7 mouse cellular contexts compared by ENCODE assay signal in the genomic region with DNA sequence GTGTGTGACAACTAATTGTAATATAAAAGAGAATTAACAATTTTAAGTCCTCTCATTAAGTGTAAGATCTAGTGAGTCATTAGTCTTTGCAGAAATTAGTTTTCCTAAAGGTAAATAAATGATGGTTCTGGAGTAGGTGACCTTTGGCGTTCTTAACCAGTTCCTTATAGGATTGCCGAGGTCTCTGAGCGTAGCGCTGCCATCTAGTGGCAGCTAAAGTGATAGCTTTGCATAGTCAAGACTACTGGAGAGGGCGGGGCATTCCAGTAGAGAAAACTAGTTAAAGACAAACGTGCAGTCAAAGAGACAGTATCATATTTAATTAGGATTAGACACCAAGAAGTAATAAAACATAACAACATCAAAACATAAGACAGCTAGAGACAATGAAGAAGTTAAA.
DNase-seq lines count a peak whose midpoint lies in the region; ATAC-seq and TF ChIP-seq lines count a peak whose summit lies in the region.

No protein-coding gene starts in this region.

- TF ChIP-seq CTCF in ES-Bruce4 (IDR thresholded peaks at IDR 0.05; ENCODE audit: low read depth, low read length): peak; percentile 62
- TF ChIP-seq CTCF in Patski (IDR thresholded peaks at IDR 0.05): peak; percentile 70
- peak; percentile 79 for TF ChIP-seq CTCF in stomach, postnatal 0 days (IDR thresholded peaks at IDR 0.05; ENCODE audit: low read depth)

- no peak for TF ChIP-seq EP300 in ES-Bruce4 (IDR thresholded peaks at IDR 0.05; ENCODE audit: insufficient read depth, low read depth, low read length)
- no peak for TF ChIP-seq EP300 in stomach, postnatal 0 days (optimal IDR thresholded peaks at IDR 0.05)

- TF ChIP-seq POLR2A in ES-Bruce4 (IDR thresholded peaks at IDR 0.05; ENCODE audit: insufficient read depth, low read length): no peak

- H3K27me3 ChIP-seq in ES-Bruce4 (ENCODE audit: control insufficient read depth, insufficient read depth, low read length, poor library complexity, severe bottlenecking) (no peaks in the 10 kb centered on the region), Patski (peaks cover 21% of the 10 kb centered on the region)
- H3K27me3 ChIP-seq in hindbrain, embryonic 12.5 days: no peaks in the 10 kb centered on the region
- no peaks in the 10 kb centered on the region for H3K27me3 ChIP-seq in stomach, postnatal 0 days (ENCODE audit: control insufficient read depth, insufficient read depth, low read length)

- no peaks in the 10 kb centered on the region for H3K36me3 ChIP-seq in ES-Bruce4 (ENCODE audit: control insufficient read depth, insufficient read depth, low read length, poor library complexity, severe bottlenecking)
- no peaks in the 10 kb centered on the region for H3K36me3 ChIP-seq in hindbrain, embryonic 12.5 days
- no peaks in the 10 kb centered on the region for H3K36me3 ChIP-seq in stomach, postnatal 0 days (ENCODE audit: control insufficient read depth, insufficient read depth, low read length)

- H3K27ac ChIP-seq in ES-Bruce4 (ENCODE audit: insufficient read depth, low read length): no peak overlapping the region
- H3K27ac ChIP-seq in hindbrain, embryonic 12.5 days: no peak overlapping the region
- no peak overlapping the region for H3K27ac ChIP-seq in stomach, postnatal 0 days (replicated peaks)

- CTCF ChIA-PET in Patski (lab: Charles Lee): interaction anchor here (0.9 to 1.3 kb wide), 3 partner anchors 13 to 32 kb away, joined by 3 read pairs; no protein-coding TSS in a partner anchor

- H3K4me1 ChIP-seq in ES-Bruce4 (ENCODE audit: control insufficient read depth, insufficient read depth, low read length): no peaks in the 10 kb centered on the region
- no peaks in the 10 kb centered on the region for H3K4me1 ChIP-seq in hindbrain, embryonic 12.5 days
- H3K4me1 ChIP-seq in stomach, postnatal 0 days (replicated peaks; ENCODE audit: control insufficient read depth, insufficient read depth): no peaks in the 10 kb centered on the region

- no peak for DNase-seq in Patski (ENCODE audit: low read depth, low spot score)
- peak; percentile 61 to 80 for DNase-seq in cerebellum, postnatal 25 days
- peak; percentile 49 to 63 for DNase-seq in layer of hippocampus, postnatal 10 days (ENCODE audit: low spot score in 2 of 2)
- DNase-seq in stomach, postnatal 0 days (ENCODE audit: low spot score): peak; percentile 64

- H3K4me3 ChIP-seq in ES-Bruce4 (ENCODE audit: low read depth, low read length): no peak overlapping the region
- H3K4me3 ChIP-seq in hindbrain, embryonic 12.5 days: no peak overlapping the region
- H3K4me3 ChIP-seq in stomach, postnatal 0 days (ENCODE audit: low read depth, low read length): no peak overlapping the region

- POLR2A ChIA-PET in Patski (lab: Charles Lee): no interaction called here

- ATAC-seq in Patski: peak; percentile 80
- ATAC-seq in hindbrain, embryonic 12.5 days (ENCODE audit: low FRiP score): peak; percentile 74
- ATAC-seq in megakaryocyte-erythroid progenitor cell, adult 5-6 weeks (replicated peaks; ENCODE audit: low FRiP score, low TSS enrichment, poor library complexity, severe bottlenecking): peak; percentile 96
- peak; percentile 83 for ATAC-seq in stomach, postnatal 0 days (ENCODE audit: low FRiP score, low TSS enrichment)

- no peak overlapping the region for H3K4me2 ChIP-seq in hindbrain, embryonic 12.5 days (replicated peaks)
- H3K4me2 ChIP-seq in stomach, postnatal 0 days (replicated peaks; ENCODE audit: low read depth): no peak overlapping the region

- no peak overlapping the region for H3K9ac ChIP-seq in ES-Bruce4 (ENCODE audit: low read depth, poor library complexity, severe bottlenecking)
- no peak overlapping the region for H3K9ac ChIP-seq in hindbrain, embryonic 12.5 days
- H3K9ac ChIP-seq in stomach, postnatal 0 days (ENCODE audit: low read length): no peak overlapping the region

- H3K9me3 ChIP-seq in ES-Bruce4 (replicated peaks; ENCODE audit: control insufficient read depth, insufficient read depth, low read length, poor library complexity, severe bottlenecking): no peaks in the 10 kb centered on the region
- H3K9me3 ChIP-seq in hindbrain, embryonic 12.5 days (replicated peaks): no peaks in the 10 kb centered on the region
- no peaks in the 10 kb centered on the region for H3K9me3 ChIP-seq in stomach, postnatal 0 days (ENCODE audit: control insufficient read depth, low read length)

- in situ Hi-C loops in Patski (cut with MboI; ENCODE audit: low pct_unique_long_range_greater_than_20kb): loop anchor here (10.0 kb wide), 1 partner anchor 412 kb away; no protein-coding TSS in a partner anchor

- 5% methylated on average over 6 of the region's 6 CpGs for WGBS in hindbrain, embryonic 12.5 days
- WGBS in stomach, postnatal 0 days: 6% methylated on average over 6 of the region's 6 CpGs
